Mouse (Mus musculus): ENCODE measurements around the gene Draxin.

Draxin gene

DNA sequence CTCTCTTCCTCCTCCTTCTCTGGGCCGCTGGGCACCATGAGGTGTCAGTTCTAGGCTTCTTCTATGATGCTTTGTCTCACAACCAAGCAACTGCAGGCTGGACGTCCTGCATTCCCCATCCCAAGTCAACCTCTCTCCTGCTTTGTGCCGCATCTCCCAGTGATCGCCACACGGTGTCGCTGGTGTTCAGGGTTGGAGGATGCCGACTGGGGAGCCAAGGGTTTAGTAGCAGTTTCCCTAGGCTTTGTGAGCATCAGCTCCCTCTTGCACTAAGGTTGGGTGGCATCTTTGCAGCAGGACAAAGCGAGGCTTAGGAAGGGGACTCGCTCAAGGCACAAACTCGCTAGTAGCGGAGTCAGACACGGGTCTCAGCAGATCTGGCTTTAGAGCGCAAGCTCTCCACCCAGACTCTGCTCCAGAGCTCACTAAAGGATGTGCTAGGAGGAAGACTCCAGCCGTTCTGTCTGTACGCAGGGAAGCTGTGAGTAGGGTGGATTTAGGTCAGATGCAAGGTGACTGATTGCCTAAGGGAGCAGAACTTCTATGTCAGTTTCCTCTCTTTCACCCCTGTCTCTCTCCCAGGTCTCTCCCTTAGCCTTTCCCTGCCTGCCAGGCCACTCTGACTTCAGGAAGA lies 15.6 kb downstream of the Draxin start:
- DNase-seq (ENCODE audit: low spot score in 2 of 2): peak; percentile 74 to 91

DNA sequence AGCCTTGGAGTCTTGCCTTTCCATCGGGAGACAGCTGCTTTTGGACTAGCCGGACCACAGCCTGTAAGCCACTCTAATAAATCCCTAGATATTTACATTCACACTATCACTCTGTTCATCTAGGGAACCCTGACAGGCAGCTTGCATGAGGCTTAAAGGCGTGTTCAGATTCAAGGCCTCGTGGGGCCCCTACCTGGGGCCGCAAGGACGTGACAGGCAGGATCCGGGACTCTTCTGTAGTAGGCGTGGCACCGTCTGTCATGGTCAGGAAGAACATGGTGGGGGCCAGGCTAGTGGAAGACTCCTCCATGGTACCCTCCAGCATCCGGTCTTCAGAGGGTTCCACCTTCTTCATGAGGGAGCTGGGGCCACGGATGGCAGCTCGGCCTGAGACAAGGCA lies 18.0 kb downstream of the Draxin start:
- DNase-seq (ENCODE audit: low spot score in 2 of 2): no peak

DNA sequence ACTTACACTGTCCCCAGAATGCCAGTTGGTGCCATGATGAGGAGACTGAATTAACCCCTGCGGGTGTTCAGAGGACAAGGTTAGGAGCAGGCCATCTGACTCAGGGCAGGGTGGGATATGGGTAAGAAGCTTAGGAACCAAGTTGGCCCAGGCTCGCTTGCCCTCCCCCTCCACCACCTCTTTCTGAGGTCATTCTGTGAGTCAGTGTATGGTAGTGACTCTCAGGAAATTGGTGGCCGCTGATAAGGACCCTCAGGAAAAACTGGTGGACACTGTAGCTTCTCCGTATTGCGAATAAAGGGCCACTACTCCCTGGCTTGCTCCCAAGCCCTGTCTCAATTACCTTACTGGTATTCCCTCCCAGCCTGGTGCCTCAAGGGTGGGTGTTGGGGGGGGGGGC lies 21.3 kb downstream of the Draxin start:
- no peak for DNase-seq (ENCODE audit: low spot score in 2 of 2)

DNA sequence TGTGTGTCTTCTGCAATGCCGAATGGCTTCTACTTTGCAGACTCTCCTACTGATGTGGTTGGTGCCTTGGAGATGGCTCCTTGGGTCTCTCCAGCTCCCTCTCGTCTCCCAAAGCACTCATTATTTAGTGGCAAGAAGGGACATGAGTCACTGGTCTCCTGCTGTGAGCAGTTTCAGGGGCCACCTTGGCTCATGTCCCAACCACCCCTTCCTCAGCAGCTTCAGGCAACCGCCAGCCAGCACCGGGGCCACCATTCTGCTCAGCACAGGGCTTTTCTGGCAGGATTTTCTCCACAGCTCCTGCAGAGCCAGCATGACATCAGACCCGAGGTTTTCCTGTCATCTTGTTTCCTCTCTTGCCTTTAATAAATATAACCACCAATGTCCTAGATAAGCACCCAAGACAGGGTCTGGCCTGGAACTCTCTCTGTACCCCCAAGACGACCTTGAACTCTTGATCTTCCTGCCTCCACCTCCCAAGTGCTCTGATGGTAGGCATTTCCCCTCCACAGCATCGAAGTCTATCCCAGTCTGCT lies 21.9 kb downstream of the Draxin start:
- DNase-seq (ENCODE audit: low spot score in 2 of 2): no peak

DNA sequence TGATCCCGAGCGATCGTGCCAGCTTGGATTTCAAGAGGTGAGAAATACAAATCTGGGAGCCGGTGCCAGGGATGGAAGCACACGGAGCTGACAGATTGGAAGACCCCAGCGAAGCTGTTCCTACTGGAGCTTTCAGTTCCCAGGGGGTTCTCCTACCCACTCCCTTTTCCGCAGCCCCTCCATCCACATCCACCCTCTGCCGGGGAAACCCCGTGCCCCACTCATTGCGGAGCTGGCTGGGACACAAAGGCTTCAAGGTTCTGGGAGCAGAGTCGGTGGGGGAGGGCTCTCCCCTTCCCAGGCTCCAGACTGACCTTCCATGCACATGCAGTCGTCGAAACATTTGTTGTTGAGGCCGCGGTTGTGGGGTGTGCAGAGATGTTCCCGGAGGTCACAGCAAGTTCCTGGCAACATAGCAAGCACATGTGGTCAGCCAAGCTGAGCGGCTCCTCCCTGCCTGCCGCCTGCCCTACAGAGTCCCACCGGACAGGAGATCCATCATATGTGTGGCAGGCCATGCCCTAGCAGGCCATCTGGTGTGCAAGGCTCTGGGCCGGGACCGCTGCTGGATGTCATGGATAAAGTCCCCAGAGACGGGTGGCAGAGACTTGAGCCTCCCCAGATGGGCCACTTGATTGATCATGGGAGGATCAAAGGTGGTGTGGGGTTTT lies 22.7 kb downstream of the Draxin start:
- DNase-seq (ENCODE audit: low spot score in 2 of 2): peak in 1 of 2 experiments; percentile 36

DNA sequence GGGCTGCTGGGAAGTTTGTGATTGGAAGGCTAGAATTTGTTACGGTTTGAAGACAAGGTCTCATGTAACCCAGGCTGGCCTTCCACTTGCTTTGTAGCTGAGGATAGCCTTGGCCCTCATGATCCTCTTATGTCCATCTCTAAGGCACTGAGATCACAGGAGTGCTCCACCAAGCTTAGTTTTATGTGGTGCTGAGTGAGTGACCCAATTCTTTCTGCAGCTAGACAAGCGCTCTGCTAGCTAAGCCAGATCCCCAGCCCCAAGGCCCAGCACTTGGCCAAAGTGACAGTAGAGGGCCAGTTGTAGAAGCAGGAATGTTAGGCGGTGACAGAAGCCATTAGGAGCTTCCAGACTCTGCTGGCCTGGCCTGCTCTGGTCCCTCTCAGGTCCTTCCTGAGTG lies 26.4 kb downstream of the Draxin start:
- DNase-seq (ENCODE audit: low spot score in 2 of 2): no peak

DNA sequence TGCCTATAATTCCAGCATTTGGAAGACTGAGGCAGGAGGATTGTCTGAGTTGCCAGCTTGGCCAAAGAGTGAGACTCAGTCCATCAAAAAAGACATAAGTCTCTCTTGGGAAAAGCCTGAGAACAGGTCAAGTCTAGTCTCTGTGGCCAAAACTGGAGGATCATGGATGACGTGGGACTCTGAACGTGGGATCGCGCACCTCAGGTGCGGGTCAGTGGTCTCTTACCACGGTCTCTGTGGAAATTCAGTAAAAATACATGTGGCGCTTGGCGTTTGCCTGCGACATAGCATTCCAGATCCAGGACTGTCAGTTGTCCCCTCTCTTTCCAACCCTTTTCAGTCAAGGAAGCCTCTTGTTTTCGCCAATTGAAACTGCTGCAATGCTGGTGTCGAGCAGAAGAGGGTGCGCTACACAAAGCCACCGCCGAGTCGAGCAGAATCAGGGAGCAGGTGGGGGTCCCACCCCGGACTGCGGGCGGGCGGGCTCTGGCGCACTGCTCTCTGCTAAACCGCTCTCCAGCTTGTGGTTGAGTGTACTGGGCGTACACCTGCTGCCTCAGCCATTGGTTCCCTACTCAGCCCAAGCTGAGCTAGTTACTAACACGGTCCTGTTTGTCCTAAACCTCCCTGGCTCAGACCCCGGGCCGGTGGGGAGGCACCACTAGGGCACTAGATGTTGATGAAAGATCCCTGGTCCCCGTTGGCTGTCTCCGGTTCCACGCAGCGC lies 28.5 kb downstream of the Draxin start:
- DNase-seq (ENCODE audit: low spot score in 2 of 2): peak in 1 of 2 experiments; percentile 46

DNA sequence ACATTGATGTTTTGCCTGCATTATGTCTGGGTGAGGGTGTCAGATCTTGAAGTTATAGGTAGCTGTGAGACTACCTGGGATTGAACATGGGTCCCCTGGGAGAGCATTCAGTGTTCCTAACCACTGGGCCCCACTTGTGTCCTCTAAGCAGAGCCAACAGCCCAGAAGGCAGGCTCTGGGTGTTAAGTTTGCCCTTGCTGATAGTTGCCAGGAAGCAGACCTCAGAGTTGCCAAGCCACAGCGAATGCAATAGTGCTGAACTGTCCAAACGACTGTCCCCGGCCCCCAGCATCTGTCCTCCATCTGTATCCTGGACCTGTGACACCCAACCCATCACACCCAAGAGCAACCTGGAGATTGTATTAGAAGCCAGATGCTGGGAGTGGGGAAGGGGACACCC lies 31.8 kb downstream of the Draxin start:
- DNase-seq (ENCODE audit: low spot score in 2 of 2): no peak

DNA sequence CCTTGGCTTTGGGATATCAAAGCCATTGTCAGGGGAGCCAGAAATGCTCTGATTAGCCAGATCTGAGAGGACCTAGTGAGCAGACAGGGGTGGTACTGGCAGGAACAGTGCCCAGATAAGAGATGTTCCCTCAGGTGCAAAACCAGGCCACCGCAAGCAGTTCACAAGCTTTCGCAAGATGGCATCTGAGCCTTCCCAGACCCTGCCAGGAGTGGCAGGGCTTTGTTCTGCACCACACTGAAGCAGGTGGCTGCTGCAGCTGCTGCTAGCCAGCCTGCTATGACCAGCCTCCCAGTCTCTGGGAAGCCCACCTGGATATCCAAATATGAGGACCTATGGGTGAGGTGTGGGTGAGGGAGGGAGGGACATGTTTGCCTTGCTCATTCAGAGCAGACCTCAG lies 32.6 kb downstream of the Draxin start:
- DNase-seq (ENCODE audit: low spot score in 2 of 2): no peak

DNA sequence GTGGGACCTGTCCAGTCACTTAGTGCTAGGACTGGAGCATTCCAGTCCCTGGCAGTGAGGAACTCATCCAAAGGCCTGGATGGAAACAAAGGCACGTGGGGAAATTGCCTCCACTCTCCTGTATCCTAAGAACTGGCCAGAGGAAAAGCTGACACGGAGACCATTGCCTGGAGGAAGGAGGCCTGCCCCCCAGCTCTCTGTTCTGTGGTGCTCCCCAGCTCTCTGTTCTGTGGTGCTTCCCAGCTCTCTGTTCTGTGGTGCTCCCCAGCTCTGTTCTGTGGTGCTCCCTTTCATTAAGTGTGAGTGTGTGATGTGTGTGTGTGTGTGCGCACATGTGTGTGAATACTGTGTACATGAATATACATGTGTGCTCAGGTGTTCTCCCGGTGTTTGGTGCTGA lies 35.4 kb downstream of the Draxin start:
- DNase-seq (ENCODE audit: low spot score in 2 of 2): no peak

DNA sequence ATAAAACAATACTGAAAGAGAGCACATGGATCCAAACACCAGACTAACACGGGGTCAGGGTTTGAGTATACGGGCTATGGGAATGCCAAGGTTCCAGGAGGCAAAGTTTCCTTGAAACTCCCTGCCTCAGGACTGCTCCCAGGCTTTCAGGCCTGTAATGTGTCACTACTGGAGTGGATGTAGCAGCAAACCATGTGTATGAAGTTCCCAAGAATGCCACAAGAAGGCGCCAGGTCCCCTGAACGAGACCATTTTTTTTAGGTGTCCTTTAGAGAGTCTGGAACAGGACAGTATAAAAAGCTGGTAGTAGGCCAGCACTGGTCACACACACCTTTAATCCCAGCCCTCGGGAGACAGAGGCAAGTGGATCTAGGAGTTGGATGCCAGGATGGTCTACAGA lies 36.3 kb downstream of the Draxin start:
- DNase-seq (ENCODE audit: low spot score in 2 of 2): no peak

DNA sequence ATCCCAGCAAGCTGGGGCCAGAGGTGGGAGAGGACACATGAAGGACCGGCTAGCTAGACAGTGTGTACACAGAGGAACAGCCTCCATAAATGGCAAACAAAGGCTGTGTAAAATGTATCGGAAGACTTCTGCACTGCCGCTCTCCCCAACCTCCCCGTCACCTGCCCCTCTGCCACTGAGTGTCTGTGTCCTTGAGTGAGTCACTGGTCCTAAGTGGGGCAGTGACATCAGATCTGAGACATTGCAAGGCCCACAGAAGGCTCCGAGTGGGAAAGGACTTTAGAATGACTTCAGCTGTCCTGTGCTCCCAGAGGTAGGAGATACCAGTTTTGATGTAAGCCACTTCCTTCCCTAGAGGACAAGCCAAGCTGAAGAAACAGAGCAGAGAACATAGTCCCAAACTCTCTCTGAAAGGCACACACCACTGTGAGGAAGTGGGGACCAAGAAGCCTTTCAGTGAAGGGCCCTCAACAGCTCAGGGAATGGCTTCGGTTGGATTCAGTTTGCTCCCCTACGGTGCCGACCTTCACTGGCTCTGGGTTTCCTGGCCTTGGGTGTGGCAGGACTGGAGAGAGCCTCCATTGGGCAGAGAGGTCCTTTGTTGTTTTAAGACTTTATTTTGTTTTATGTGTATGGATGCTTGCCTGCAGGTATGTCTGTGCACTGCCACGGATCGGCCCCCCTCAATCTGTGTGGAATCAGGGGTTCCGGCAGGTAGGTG lies 37.8 kb downstream of the Draxin start:
- DNase-seq (ENCODE audit: low spot score in 2 of 2): no peak

DNA sequence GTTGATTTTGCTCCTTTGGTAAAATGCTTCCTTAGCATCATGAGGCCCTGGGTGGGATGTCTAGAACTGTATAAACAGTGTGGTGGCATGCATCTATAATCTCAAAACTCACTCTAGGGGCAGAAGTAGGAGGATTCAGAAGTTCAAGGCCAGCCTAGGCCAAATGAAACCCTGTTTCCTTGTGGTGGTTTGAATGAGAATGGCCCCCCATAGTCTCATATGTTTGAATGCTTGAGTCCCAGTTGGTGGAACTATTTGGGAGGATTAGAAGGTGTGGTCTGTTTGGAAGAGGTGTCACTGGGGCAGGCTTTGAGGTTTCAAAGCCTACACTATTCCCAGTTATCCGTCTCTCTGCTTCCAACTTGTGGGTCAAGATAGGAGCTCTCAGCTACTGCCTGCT lies 39.3 kb downstream of the Draxin start:
- DNase-seq (ENCODE audit: low spot score in 2 of 2): no peak

DNA sequence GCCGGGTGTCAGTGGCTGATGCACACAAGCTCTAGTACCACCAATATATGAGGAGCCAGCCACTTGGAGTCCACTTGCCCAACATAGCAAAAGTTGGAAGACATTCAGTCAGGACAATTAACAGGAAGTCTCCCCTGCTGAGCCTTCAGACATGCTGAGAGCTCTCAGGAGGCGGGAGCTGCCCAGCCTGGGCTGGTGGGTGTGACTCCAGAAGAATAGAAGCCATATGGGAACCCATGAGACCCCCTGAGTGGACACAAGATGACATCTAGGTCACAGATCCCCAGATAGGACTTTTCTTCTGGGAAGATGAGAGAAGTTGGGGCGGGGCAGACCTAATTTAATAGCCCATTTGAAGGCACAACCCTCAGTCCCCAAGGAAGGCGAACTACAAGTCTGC lies 41.3 kb downstream of the Draxin start:
- no peak for DNase-seq (ENCODE audit: low spot score in 2 of 2)

DNA sequence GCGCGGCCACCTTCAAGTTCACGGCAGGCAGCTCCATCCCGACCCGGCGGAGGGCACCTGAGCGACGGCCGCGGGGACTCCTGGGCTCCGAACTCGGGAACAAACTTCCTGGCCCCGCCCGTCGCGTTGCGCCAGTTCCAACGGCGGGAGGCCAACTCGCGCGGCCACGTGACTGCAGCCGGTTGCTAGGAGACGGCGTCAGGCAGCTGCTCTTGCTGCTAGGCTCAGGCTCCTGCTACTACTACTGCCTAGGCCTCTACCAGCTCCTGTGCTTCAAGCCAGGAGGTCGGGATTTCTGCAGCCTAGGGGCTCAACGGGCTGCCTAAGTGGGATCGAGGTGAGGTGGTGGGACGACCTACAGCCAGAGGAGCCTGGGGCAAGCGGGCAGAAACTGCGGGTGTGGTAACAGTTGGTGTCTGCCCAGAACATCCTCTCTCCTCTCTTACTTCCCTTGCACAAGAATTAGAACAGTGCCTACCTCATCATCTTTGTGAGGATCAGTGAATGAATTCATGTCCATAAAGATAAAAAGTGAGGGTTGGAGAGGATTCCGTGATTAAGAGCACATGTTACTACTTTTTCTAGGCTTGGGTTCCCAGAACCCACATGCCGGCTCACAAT lies 42.5 kb downstream of the Draxin start, which contains the start of gene Agtrap:
Gene Agtrap, minus strand, starts transcription at position 125 of the 621 bp plus-strand sequence.
- peak; percentile 91 to 96 for DNase-seq (ENCODE audit: low spot score in 2 of 2)

DNA sequence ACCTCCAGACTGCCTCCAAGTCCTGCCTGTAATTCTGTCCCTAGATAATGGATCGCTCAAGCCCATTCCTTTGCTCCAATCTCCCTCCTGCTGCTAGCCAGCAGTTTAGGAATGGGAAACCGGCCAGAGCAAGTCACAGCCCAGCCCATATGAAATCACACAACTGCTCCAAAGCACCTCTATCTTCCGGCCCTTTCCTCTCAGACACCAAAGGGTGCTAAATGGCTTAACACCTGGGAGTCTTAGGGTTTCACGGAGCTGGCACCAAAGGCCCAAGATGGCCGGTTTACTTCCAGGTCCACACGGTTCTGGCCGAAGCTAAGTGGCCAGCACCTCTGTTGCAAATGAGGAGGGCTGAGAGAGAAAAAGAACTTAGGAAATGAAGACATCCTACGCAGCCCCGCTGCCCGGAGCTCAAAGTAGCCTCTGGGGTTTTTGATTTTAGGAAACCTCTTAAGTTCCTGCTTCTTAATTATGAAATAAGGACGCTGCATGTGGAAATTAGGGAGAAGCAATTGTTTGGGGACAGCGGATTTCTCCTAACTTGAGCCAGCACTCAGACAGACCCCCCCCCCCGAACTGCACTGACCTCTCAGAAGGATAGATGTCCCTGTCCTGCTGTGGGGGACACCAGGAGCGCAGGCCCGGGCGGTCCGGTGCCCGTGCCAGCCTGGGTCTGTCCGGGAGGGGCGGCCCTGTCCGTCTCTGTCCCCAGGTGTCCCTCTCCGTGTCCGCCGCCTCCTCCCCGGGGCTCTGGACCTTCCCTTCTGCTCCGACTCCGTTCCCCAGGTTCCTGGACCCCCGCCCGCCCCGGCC lies 43.2 kb downstream of the Draxin start:
- DNase-seq (ENCODE audit: low spot score in 2 of 2): peak in 1 of 2 experiments; percentile 46

DNA sequence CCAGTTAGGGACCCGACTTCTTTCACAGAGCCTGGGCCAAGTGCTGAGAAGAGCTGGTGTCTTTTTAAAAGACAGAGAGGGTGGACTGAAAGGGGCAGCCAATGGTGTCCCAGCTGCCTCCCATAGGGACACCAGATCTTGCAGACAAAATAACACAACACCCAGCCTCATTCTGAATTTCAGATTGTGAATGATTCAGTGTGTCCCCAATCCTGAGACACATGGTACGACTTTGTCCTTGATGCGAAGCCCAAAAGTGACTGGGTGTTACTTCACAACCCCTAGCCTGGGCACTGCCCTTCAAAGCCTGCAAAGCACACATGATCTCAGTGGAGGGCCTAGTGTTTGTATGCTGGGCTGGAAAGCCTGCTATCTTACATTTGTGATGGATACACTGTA lies 44.6 kb downstream of the Draxin start:
- DNase-seq (ENCODE audit: low spot score in 2 of 2): no peak

DNA sequence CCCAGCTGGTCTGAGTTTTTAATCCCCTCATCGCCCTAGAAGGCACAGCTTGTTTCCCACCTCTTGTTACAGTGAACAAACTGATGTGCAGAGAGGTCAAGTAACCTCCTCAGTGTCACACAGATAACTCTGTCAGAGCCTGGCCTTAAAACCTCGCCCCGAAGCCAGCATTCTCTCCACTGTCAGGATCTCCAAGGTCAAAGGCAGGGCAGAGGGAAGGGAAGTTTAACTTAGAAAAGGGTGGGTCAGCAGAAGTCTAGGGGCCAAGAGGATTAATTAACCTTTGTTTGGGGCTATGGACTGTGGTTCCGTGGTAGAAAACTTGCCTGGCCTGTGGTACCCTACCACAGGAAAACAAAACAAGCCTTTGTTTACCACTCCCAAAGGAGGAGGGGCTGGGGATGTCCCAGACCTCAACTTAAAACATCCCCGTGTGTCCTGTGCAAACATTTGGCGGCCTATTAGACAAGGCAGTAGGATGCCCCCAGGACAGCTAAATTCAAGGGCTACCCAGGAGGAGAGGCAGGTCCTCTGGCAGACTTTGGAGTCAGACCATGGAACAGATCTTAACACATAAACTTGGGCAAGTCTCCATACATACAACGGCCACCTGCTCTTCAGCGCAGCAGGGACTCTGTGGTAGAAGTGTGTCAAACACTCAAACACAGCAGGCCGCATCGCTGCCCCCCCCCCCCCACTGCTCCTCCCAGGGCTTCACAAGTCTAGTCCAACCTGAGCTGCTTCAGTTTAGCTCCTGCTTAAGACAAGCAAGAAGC lies 45.2 kb downstream of the Draxin start:
- no peak for DNase-seq (ENCODE audit: low spot score in 2 of 2)

DNA sequence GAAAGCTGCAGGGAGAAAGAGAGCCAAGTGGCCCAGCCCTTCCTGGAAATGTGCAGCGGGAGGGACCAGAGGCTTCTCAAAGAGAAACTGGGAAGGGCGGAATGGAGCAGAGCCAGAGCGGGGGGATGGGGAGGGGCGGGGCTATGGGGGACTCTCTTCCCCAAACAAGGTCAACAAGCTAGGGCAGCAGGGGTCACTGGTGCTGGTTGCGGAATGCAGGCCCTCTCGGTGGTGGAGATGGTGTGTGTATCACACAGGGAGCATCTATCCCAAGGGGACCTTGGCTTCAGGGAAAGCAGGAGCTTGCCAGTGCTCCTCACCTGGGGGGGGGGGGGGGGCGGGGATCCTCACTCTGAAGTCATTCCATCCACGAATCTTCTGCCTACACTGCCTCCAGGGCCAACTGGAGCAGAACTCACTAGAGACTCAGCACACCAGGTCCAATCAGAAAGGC lies 46.2 kb downstream of the Draxin start:
- peak in 1 of 2 experiments; percentile 52 for DNase-seq (ENCODE audit: low spot score in 2 of 2)
